Mouse (Mus musculus) layer of hippocampus, adult 6 months (tissue): ENCODE measurements around the gene Rarres1. TPM values are rescaled to one million over a fixed set of nuclear protein-coding genes. Genes with fewer than 3 reads are reported as not detected.

Source experiments
- long read RNA-seq, 2 experiments: library from polyadenylated mRNA; unstranded; transcript quantifications; one replicate each; pipeline ENCODE4 v2.0.0; 2019 to 2020
- polyA plus RNA-seq: library from polyadenylated mRNA; unstranded; fragments of <200 nt; fragmentation: Nextera tagmentation; gene quantifications from 2 replicates; pipeline ENCODE4 v1.2.3, GENCODE M21; 2021

Gene Rarres1
- 1.5 and 2.7 TPM in 2 replicates for polyA plus RNA-seq
- long read RNA-seq, experiment 1, partial matches to known transcripts = 0 of 1 reads
- long read RNA-seq, experiment 1, other reads (novel, unspliced or antisense) = 0 of 1 reads
- long read RNA-seq, experiment 2, transcript Rarres1-201 (6 exons, 1,325 nt) = major isoform, 10 of 11 reads
- long read RNA-seq, experiment 2, partial matches to known transcripts = 0 of 11 reads
- long read RNA-seq, experiment 2, other reads (novel, unspliced or antisense) = 1 of 11 reads

DNA sequence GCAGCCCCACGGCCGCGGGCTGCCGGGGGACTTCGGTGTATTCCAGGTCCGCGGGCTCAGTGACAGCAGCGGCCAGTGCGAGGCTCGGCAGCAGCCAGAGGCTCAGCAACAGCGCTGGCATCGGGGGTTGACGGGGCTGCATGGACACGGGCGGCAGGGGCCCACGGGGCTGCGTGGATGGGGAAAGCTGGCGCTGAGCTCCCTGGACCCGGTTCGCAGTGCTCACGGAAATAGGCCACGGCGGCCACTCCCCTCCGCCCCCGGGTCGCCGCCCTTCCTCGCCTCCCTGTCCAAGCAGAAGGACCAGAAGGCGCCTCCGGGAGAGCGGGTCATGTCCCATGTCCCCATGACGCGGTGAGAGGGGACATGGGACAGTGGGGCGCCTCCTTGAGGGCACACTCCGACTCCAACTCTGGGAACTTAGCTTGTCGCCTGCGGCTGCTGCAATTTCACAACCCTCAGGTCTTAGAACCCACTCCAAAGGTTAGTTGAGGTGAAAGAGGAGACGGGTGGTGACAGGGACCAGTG, at the start of gene Rarres1:
Gene Rarres1 (minus strand): TSS at position 250 of the 528 bp plus-strand sequence.

DNA sequence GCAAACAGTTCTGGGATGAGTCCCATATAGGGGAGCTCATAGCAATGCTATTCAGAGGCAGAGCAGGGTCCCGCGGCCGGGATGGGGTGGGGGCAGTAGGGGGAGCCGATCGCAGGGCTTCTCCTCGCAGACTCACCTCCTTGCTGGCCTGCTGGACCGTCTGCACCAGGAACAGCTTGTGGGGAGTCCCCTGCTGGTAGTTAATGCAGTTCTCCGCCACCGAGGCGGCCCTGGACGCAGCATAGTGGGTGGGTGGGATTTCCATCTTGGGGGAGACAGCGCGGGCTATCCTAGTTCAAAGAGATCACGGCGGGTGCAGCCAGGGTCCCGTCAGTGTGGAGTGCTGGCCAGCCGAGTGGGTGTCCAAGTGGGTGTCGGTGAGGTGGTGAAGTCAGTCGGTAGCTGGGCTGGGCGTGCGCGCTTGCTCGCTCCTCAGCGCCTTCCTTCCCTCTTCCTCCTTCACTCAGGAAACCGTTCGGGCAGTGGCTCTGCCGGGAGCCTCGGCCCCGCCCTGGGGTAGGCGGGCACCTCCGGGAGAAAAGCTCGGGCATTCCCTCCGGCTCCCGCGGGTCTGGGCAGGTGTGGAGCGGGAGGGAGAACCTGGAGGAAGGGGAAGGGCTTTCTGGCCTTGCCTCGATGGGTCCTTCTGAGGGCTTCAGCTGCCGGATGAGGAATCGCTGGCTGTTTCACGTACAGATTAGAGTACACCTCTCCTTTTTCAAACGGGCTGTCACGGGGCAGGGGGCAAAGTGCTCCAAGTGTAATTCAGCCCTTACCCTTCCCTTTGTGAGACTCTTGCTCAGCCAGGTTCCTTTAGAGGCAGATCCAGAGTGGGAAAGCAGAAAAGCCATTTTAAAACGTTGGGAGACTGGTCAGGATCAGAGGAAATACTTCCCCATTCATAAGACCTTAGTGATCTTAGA, 51.6 kb downstream of the Rarres1 start, which contains the start of gene Lxn:
Gene Lxn (minus strand): TSS at position 477 of the 923 bp plus-strand sequence.

GRCm38 (mm10) chr3:67429999-67430380, 85.3 kb downstream of the Rarres1 start, which contains the start of gene Gfm1:
Gfm1 (plus strand) TSS chr3:67430096.

Other genes with a start within 250 kb of the Rarres1 start
- 4.4 and 12.1 TPM in 2 replicates for gene Mlf1, start 141.4 kb downstream of the Rarres1 start, polyA plus RNA-seq
- not detected in 2 replicates for gene Gm17402, start 140.4 kb downstream of the Rarres1 start, polyA plus RNA-seq
- 35.8 and 36.4 TPM in 2 replicates for gene Gfm1, start 85.4 kb downstream of the Rarres1 start, polyA plus RNA-seq
- gene Lxn, start 51.6 kb downstream of the Rarres1 start, polyA plus RNA-seq = 144 and 149 TPM in 2 replicates
- 35.4 and 35.8 TPM in 2 replicates for gene Mfsd1, start 67.2 kb upstream of the Rarres1 start, polyA plus RNA-seq